Mouse (Mus musculus): Measurements from ENCODE around the gene Kbtbd3.

The Kbtbd3 gene

DNA sequence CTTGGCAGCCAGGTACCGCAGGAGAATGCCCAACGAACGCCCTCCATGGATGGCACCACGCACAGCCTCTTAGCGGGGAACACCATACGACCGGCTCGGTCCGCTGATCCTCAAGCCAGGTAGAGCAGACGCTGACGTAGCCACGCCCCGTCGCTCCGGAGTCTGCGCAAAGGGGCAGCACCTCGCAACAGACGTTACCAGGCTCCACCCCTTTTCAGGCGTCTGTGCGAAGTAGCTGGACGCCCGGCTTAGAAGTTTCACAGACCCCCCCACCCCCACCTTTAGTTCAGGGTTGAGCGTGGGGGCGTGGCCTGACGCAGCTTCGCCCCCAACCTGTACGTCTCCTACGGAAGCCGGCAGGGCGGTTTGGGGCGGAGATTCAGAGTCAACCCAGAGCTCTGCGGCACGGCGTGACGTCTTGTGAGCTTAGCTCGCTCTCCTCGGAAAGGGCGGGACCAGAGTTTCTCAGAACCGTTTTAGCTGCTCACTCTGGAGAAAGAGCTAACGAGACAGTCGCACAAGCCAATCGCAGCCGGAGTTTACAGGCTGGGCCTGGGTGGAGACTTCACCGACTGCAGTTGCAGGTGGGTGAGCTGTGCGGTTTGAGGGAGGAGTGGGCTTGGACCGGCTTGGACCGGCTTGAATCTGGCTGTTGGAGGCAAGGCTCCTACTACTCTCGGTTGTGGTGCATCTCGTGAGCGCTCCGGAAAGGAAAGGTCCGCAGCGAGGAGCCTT is at the start of gene Kbtbd3, which contains the start of gene Aasdhppt:
TSS of gene Kbtbd3 (plus strand) at position 483 of the 735 bp plus-strand sequence.
TSS of gene Aasdhppt (minus strand) at position 121 of the 735 bp plus-strand sequence.
- DNase-seq: peak; percentile 99

- DNase-seq: peak; percentile 51
These were observed 49.5 kb upstream of the Kbtbd3 start for GRCm38 (mm10) chr9:4259841-4260745.

GRCm38 (mm10) chr9:4260746-4261090 is 48.9 kb upstream of the Kbtbd3 start:
- DNase-seq: no peak

- DNase-seq: no peak
These were observed 42.8 kb upstream of the Kbtbd3 start for GRCm38 (mm10) chr9:4266881-4267280.

DNA sequence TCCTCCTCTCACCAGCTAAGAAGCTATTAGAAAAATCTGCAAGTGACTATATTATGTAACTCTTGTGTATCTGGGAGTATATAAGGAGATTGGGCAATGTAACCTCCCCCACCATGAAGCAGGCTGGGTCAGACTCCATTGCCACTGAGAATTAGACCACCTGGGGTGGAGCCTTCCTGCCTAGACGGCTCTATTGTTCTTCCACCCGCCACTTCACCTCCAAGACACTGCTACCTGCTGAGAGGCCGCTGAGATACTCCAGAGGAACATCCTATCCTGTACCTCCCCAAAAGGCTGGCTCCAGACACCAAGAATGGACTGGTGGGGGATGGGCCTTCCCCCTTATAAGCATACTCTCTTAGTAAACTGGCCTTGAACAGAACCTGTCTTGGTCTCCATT is 25.8 kb upstream of the Kbtbd3 start:
- DNase-seq: no peak

DNA sequence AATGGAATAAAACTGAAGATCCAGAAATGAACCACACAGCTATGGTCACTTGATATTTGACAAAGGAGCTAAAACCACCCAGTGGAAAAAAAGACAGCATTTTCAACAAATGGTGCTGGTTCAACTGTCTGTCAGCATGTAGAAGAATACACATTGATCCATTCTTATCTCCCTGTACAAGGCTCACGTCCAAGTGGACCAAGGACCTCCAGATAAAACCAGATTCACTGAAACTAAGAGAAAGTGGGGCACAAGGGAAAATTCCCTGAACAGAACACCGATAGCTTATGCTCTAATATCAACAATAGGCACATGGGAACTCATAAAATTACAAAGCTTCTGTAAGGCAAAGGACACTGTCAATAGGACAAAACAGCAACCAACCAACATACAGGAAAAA is 9.2 kb upstream of the Kbtbd3 start:
- no peak for DNase-seq

- no peak for DNase-seq
These were observed 4.8 kb upstream of the Kbtbd3 start for GRCm38 (mm10) chr9:4304867-4305266.

DNA sequence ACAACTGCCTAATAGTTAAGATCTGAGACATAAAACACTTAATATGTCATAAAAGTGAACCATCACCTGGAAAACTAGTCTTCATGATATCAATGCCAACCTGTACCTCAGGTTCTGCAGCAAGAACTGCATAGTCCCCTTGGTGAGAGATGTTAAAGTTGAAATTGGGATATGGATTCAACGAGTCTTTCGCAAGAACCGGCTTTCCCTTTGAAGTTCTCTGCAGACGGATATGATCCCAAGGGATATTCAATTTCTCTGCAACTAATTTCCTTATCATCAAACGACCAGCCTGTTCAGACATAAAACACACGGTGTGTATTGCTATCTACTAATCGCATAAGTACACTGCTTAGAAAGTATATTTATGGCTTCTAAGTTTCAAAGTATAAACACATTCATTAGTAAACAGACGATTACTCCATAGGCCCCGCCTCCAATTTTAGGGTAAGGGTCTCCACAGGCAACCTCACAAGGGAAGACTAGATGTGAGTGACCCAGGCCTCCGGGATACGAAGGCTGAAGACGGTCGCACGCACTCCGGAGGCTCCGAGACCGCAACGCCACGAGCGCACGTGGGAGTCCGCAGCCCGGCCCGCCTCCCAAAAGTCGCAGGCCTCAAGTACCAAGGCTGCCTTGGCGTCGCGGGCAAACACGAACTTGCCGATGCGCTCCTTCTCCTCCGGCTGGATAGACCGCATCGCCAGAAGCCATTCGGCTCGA is 844 bp upstream of the Kbtbd3 start:
- no peak for DNase-seq

DNA sequence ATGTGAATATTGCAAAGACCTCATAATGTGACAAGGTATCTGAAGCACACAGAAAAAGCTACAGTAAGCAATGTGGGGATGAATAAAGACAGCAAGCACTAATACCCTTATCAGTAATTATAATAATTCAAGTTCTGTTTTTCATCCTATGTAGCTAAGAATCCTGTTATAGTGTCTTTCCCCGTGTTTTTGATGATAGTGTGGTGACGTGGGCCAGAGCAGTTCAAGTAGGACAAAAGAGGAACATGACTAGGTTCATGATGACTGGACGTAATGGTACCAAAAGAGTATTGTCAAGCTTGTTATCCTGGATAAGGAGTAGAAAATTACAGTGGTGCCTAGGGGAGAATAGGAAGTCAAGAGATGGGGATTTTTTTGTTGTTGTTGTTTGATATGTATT is 1.1 kb downstream of the Kbtbd3 start:
- no peak for DNase-seq

- DNase-seq: no peak
These were observed 1.5 kb downstream of the Kbtbd3 start for GRCm38 (mm10) chr9:4311162-4311561.

GRCm38 (mm10) chr9:4313946-4314345 is 4.3 kb downstream of the Kbtbd3 start:
- no peak for DNase-seq

GRCm38 (mm10) chr9:4315746-4316145 is 6.1 kb downstream of the Kbtbd3 start:
- DNase-seq: no peak

GRCm38 (mm10) chr9:4318939-4319721 is 9.5 kb downstream of the Kbtbd3 start:
- DNase-seq: no peak

DNA sequence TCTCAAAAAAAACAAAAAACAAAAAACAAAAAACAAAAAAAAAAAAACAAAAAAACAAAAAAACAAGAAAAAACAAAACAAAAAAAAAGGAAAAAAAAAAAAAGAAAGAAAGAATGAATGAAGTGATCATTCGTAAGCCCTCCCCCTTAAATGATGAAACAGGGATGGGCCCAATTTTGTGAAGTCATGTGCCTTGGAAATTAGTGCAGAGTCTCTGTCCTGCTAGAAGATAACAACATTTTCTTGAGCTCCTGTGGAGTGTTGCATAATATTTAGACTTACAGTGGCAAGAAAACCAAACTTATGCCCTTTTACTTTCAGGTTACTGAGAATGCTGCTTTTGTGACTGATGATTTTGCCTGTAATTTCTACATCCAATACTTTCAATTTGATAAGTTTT is 43.5 kb downstream of the Kbtbd3 start:
- no peak for DNase-seq

GRCm38 (mm10) chr9:4375828-4376639 is 66.4 kb downstream of the Kbtbd3 start, which contains the start of gene Msantd4:
Msantd4 (plus strand) TSS chr9:4376562.
- peak; percentile 98 for DNase-seq

GRCm38 (mm10) chr9:4376640-4377120 is 67.0 kb downstream of the Kbtbd3 start:
- no peak for DNase-seq
